ENCODE assay signal across 22 mouse cellular contexts in genomic region chr4:105911678-105912077, GRCm38 (mm10).
A peak's percentile ranks its signal among the peaks of the same experiment; 100 is the strongest.
DNase-seq lines count a peak whose midpoint lies in the region; ATAC-seq lines count a peak whose summit lies in the region.
"Had no signal": no experiment of that assay in that cellular context is flagged by ENCODE, and none has a peak within 500 bp of the region (broad histone marks: within the 10 kb centered on the region; RNA-seq: fewer than 3 reads in every experiment).

No protein-coding gene starts in this region.

- H3K9ac ChIP-seq in hindbrain, embryonic 12.5 days: no peak overlapping the region
- no peak overlapping the region for H3K9ac ChIP-seq in lung, embryonic 15.5 days
- H3K9ac ChIP-seq: embryonic facial prominence, embryonic 13.5 days; forebrain, embryonic 15.5 days; hindbrain, embryonic 13.5 days; intestine, embryonic 15.5 days; liver, embryonic 13.5 days; midbrain, embryonic 12.5 days had no signal

- no peaks in the 10 kb centered on the region for H3K9me3 ChIP-seq in hindbrain, embryonic 10.5 days
- no peaks in the 10 kb centered on the region for H3K9me3 ChIP-seq in hindbrain, embryonic 12.5 days (replicated peaks)
- H3K9me3 ChIP-seq in lung, embryonic 15.5 days: no peaks in the 10 kb centered on the region
- H3K9me3 ChIP-seq in embryonic facial prominence, embryonic 10.5 days: peaks cover 3% of the 10 kb centered on the region; the same call in 1 of the 2 replicates
- no peaks in the 10 kb centered on the region for H3K9me3 ChIP-seq in limb, embryonic 10.5 days (replicated peaks)
- H3K9me3 ChIP-seq: embryonic facial prominence, embryonic 13.5 days; forebrain, embryonic 15.5 days; heart, embryonic 10.5 days; hindbrain, embryonic 13.5 days; intestine, embryonic 15.5 days; liver, embryonic 13.5 days; midbrain, embryonic 12.5 days had no signal

- H3K27ac ChIP-seq in hindbrain, embryonic 10.5 days: 0 out of 2 replicates have a peak overlapping the region, but pooled peaks have one; percentile 12
- no peak overlapping the region for H3K27ac ChIP-seq in hindbrain, embryonic 12.5 days
- H3K27ac ChIP-seq in lung, embryonic 15.5 days: no peak overlapping the region
- H3K27ac ChIP-seq in embryonic facial prominence, embryonic 10.5 days (replicated peaks): peak overlapping the region; percentile 44; the same call in 1 of the 2 replicates
- H3K27ac ChIP-seq in limb, embryonic 10.5 days: peak overlapping the region; percentile 37; the same call in 1 of the 2 replicates
- H3K27ac ChIP-seq: embryonic facial prominence, embryonic 13.5 days; forebrain, embryonic 15.5 days; heart, embryonic 10.5 days; hindbrain, embryonic 13.5 days; intestine, embryonic 15.5 days; layer of hippocampus, adult 2 months; liver, embryonic 13.5 days; midbrain, embryonic 12.5 days; stomach, postnatal 0 days had no signal

- H3K4me2 ChIP-seq in hindbrain, embryonic 12.5 days (replicated peaks): no peak overlapping the region
- H3K4me2 ChIP-seq in lung, embryonic 15.5 days: no peak overlapping the region
- H3K4me2 ChIP-seq: embryonic facial prominence, embryonic 13.5 days; forebrain, embryonic 15.5 days; hindbrain, embryonic 13.5 days; intestine, embryonic 15.5 days; liver, embryonic 13.5 days; midbrain, embryonic 12.5 days had no signal

- DNase-seq in hindbrain, embryonic 10.5 days (ENCODE audit: low spot score): no peak
- no peak for DNase-seq in lung, postnatal 14 days
- DNase-seq in embryonic facial prominence, embryonic 10.5 days (ENCODE audit: low spot score): no peak
- no peak for DNase-seq in limb, embryonic 10.5 days (ENCODE audit: low spot score)
- no peak for DNase-seq in gastrocnemius, postnatal 14 days
- DNase-seq: adrenal gland, adult 2 months; cerebellum, adult 11-12 months; kidney, adult 8-10 months; kidney, postnatal 14 days; liver, embryonic 13.5 days; right cerebral cortex, postnatal 14 days had no signal

- no peaks in the 10 kb centered on the region for H3K27me3 ChIP-seq in hindbrain, embryonic 10.5 days (ENCODE audit: insufficient read depth, poor library complexity, severe bottlenecking)
- no peaks in the 10 kb centered on the region for H3K27me3 ChIP-seq in hindbrain, embryonic 12.5 days
- H3K27me3 ChIP-seq in lung, embryonic 15.5 days: no peaks in the 10 kb centered on the region
- H3K27me3 ChIP-seq in embryonic facial prominence, embryonic 10.5 days (replicated peaks; ENCODE audit: low read depth, poor library complexity, severe bottlenecking): no peaks in the 10 kb centered on the region
- 0 out of 2 replicates have a peak, but pooled peaks cover 6% of the 10 kb centered on the region for H3K27me3 ChIP-seq in limb, embryonic 10.5 days (ENCODE audit: low read depth, poor library complexity, severe bottlenecking)
- H3K27me3 ChIP-seq: embryonic facial prominence, embryonic 13.5 days; forebrain, embryonic 15.5 days; hindbrain, embryonic 13.5 days; intestine, embryonic 15.5 days; liver, embryonic 13.5 days; midbrain, embryonic 12.5 days had no signal

- H3K36me3 ChIP-seq in hindbrain, embryonic 10.5 days: no peaks in the 10 kb centered on the region
- H3K36me3 ChIP-seq in hindbrain, embryonic 12.5 days: no peaks in the 10 kb centered on the region
- H3K36me3 ChIP-seq in lung, embryonic 15.5 days: no peaks in the 10 kb centered on the region
- H3K36me3 ChIP-seq in embryonic facial prominence, embryonic 10.5 days (replicated peaks): no peaks in the 10 kb centered on the region
- no peaks in the 10 kb centered on the region for H3K36me3 ChIP-seq in limb, embryonic 10.5 days
- H3K36me3 ChIP-seq: embryonic facial prominence, embryonic 13.5 days; forebrain, embryonic 15.5 days; heart, embryonic 10.5 days; hindbrain, embryonic 13.5 days; intestine, embryonic 15.5 days; liver, embryonic 13.5 days; midbrain, embryonic 12.5 days had no signal

- intact Hi-C loops in gastrocnemius, postnatal 14 days (cut with DNase I; ENCODE audit: low total_unique reads): loop anchor here (10.0 kb wide), 1 partner anchor 757 kb away; the partner anchor contains the start of gene Plpp3

- WGBS in hindbrain, embryonic 10.5 days: 87% methylated on average over 6 of the region's 6 CpGs
- WGBS in hindbrain, embryonic 12.5 days: 72% methylated on average over 6 of the region's 6 CpGs
- 38% methylated on average over 6 of the region's 6 CpGs for WGBS in lung, embryonic 15.5 days
- WGBS in embryonic facial prominence, embryonic 10.5 days: 88% methylated on average over 6 of the region's 6 CpGs
- WGBS in limb, embryonic 10.5 days: 91% methylated on average over 6 of the region's 6 CpGs

- no peak overlapping the region for H3K4me3 ChIP-seq in hindbrain, embryonic 10.5 days
- no peak overlapping the region for H3K4me3 ChIP-seq in hindbrain, embryonic 12.5 days
- H3K4me3 ChIP-seq in lung, embryonic 15.5 days: no peak overlapping the region
- no peak overlapping the region for H3K4me3 ChIP-seq in embryonic facial prominence, embryonic 10.5 days
- no peak overlapping the region for H3K4me3 ChIP-seq in limb, embryonic 10.5 days
- H3K4me3 ChIP-seq: embryonic facial prominence, embryonic 13.5 days; forebrain, embryonic 15.5 days; heart, embryonic 10.5 days; hindbrain, embryonic 13.5 days; intestine, embryonic 15.5 days; layer of hippocampus, adult 2 months; liver, embryonic 13.5 days; midbrain, embryonic 12.5 days had no signal

- 0 out of 2 replicates have a peak, but pooled peaks cover 4% of the 10 kb centered on the region for H3K4me1 ChIP-seq in hindbrain, embryonic 10.5 days (replicated peaks)
- 0 out of 2 replicates have a peak, but pooled peaks cover 2% of the 10 kb centered on the region for H3K4me1 ChIP-seq in hindbrain, embryonic 12.5 days
- peaks cover 33% of the 10 kb centered on the region for H3K4me1 ChIP-seq in lung, embryonic 15.5 days
- H3K4me1 ChIP-seq in embryonic facial prominence, embryonic 10.5 days: peaks cover 15% of the 10 kb centered on the region
- peaks cover 24% of the 10 kb centered on the region for H3K4me1 ChIP-seq in limb, embryonic 10.5 days
- H3K4me1 ChIP-seq: forebrain, embryonic 15.5 days; heart, embryonic 10.5 days; hindbrain, embryonic 13.5 days; liver, embryonic 13.5 days; midbrain, embryonic 12.5 days had no signal

- no peak for ATAC-seq in hindbrain, embryonic 12.5 days (ENCODE audit: low FRiP score)
- 0 out of 2 replicates have a peak, but pooled peaks have one; percentile 1 for ATAC-seq in lung, embryonic 15.5 days (ENCODE audit: borderline replicate concordance, extremely low read depth, low FRiP score, low TSS enrichment)
- ATAC-seq: forebrain, embryonic 15.5 days; intestine, embryonic 15.5 days; lung, postnatal 0 days had no signal

Comparison
In these comparisons a context has a peak if more than half of its experiments do, and no peak if none do; other contexts are left out.
1. H3K27ac ChIP-seq: peak in hindbrain, embryonic 10.5 days (single experiment), embryonic facial prominence, embryonic 10.5 days (single experiment) and limb, embryonic 10.5 days (single experiment); none in hindbrain, embryonic 12.5 days (single experiment) and lung, embryonic 15.5 days (single experiment).